Mouse (Mus musculus): ENCODE measurements at regions not wholly inside any gene's neighbourhood (a gene's known extent, or its start where the extent isn't known, plus 50 kb on each side); places are given as distances from the start of the nearest gene placed in this dataset.
A peak's percentile ranks its signal among the peaks of the same experiment; 100 is the strongest.

- no peak for TF ChIP-seq UBTF (IDR thresholded peaks at IDR 0.05; ENCODE audit: low read depth, low read length)
- TF ChIP-seq MAX (IDR thresholded peaks at IDR 0.05; ENCODE audit: low read length) = peak; percentile 62; the same call in 1 of the 2 replicates
- TF ChIP-seq GABPA (IDR thresholded peaks at IDR 0.05; ENCODE audit: insufficient replicate concordance, low read depth, low read length) = no peak
- TF ChIP-seq TCF12 (IDR thresholded peaks at IDR 0.05; ENCODE audit: low read depth, low read length) = peak; percentile 98
- TF ChIP-seq SMC3 (IDR thresholded peaks at IDR 0.05; ENCODE audit: low read depth, low read length) = peak; percentile 24
- TF ChIP-seq KAT2A (IDR thresholded peaks at IDR 0.05; ENCODE audit: insufficient replicate concordance, low read length) = peak; percentile 74; the same call in 1 of the 2 replicates
Measured at GRCm38 (mm10) chr3:140059522-140060110, 854.1 kb downstream of the Stpg2 start (continued).

DNA sequence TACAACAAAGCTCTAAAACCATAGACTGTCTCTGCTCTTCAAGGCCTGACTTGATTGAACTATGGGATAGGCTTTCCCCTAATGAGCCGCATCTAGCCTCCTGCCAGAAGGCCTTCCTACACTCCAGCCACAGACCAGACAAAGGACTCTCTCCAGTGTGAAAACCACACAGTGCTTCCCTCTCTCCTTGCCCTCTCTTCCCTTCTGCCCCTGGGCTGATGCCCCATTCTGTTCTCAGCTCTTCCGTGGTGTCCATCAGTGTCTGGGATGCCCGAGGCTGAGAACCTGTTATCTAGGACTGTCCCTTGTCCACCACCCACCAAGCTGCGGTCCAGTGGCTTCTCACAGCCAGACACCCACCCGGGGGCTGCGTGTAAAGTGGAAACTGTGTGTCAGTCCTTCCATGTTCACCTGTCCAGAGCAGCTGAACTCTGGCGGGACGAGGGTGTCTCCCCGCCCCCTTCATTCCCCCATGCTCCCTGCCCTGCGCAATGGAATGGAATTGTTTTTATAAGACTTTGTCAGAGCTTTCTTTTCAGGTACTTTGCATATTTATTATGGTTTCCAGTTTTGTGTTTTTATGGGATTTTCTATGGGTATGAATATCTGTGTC lies 856.4 kb downstream of the Stpg2 start:
- Histone ChIP-seq H3K9ac (ENCODE audit: insufficient read depth, low read depth) (peak overlapping the region; percentile 11; the same call in 1 of the 2 replicates), H3K27me3 (replicated peaks) (no peaks in the 10 kb centered on the region), H3K4me2 (ENCODE audit: insufficient read depth, low read depth, poor library complexity, severe bottlenecking) (peak overlapping the region; percentile 25), H3K79me2 (replicated peaks; ENCODE audit: control insufficient read depth, extremely low read depth, insufficient read depth, poor library complexity, severe bottlenecking) (no peaks in the 10 kb centered on the region), H3K4me3 (replicated peaks in 1 of 3; ENCODE audit: low read depth in 2 of 3, low read length in 2 of 3, poor library complexity in 1 of 3) (peak overlapping the region in 1 of 3 experiments; percentile 2), H3K9me3 (replicated peaks; ENCODE audit: low read length) (no peaks in the 10 kb centered on the region), H3K36me3 (replicated peaks in 1 of 2; ENCODE audit: control insufficient read depth in 1 of 2, insufficient read depth in 1 of 2, low read length in 1 of 2) (no peaks in the 10 kb centered on the region), H3K4me1 (ENCODE audit: control insufficient read depth in 1 of 2, insufficient read depth in 2 of 2) (peaks cover 21 to 43% of the 10 kb centered on the region in 2 experiments), H3K27ac (ENCODE audit: insufficient read depth, low read depth) (peak overlapping the region; percentile 85)
- dilution Hi-C loops (cut with MboI; ENCODE audit: extremely low pct_ligation_motif_present, extremely low pct_unique_long_range_greater_than_20kb, low sequenced_read_pairs) = no loop called here
- in situ Hi-C loops (cut with MboI; ENCODE audit: low pct_ligation_motif_present, low pct_unique_long_range_greater_than_20kb, low sequenced_read_pairs) = no loop called here
- peak; percentile 53 for DNase-seq (ENCODE audit: extremely low read depth)
- TF ChIP-seq SMC3 (IDR thresholded peaks at IDR 0.05; ENCODE audit: low read depth, low read length) (no peak), ZKSCAN1 (IDR thresholded peaks at IDR 0.05; ENCODE audit: borderline replicate concordance, low read depth, low read length) (no peak), HCFC1 (IDR thresholded peaks at IDR 0.05; ENCODE audit: low read depth, low read length) (no peak), KAT2A (IDR thresholded peaks at IDR 0.05; ENCODE audit: insufficient replicate concordance, low read length) (no peak), CHD1 (IDR thresholded peaks at IDR 0.05; ENCODE audit: low read depth, low read length) (peak; percentile 82; the same call in 1 of the 2 replicates), USF1 (IDR thresholded peaks at IDR 0.05; ENCODE audit: low read depth, low read length) (no peak), MAX (IDR thresholded peaks at IDR 0.05; ENCODE audit: low read length) (no peak; the same call in 1 of the 2 replicates), MAZ (IDR thresholded peaks at IDR 0.05; ENCODE audit: low read depth, low read length) (peak; percentile 80; the same call in 1 of the 2 replicates), GABPA (IDR thresholded peaks at IDR 0.05; ENCODE audit: insufficient replicate concordance, low read depth, low read length) (no peak), ZNF384 (IDR thresholded peaks at IDR 0.05; ENCODE audit: low read depth, low read length) (no peak), MXI1 (IDR thresholded peaks at IDR 0.05; ENCODE audit: low read depth, low read length) (0 out of 2 replicates have a peak, but pooled peaks have one; percentile 52), CHD2 (IDR thresholded peaks at IDR 0.05; ENCODE audit: low read length) (peak; percentile 77; the same call in 1 of the 2 replicates), MYC (IDR thresholded peaks at IDR 0.05; ENCODE audit: low read depth, low read length) (peak; percentile 47; the same call in 1 of the 2 replicates), E2F4 (IDR thresholded peaks at IDR 0.05; ENCODE audit: insufficient replicate concordance, low read depth, low read length) (no peak), ETS1 (conservative IDR thresholded peaks at IDR 0.05; ENCODE audit: low read depth, low read length) (peak; percentile 90), ELF1 (IDR thresholded peaks at IDR 0.05; ENCODE audit: low read depth, low read length) (peak; percentile 43; the same call in 1 of the 2 replicates), NELFE (IDR thresholded peaks at IDR 0.05; ENCODE audit: low read depth, low read length) (no peak), TBP (conservative IDR thresholded peaks at IDR 0.05; ENCODE audit: low read depth, low read length) (no peak), JUND (conservative IDR thresholded peaks at IDR 0.05; ENCODE audit: low read depth, low read length) (0 out of 2 replicates have a peak, but pooled peaks have one; percentile 36), USF2 (conservative IDR thresholded peaks at IDR 0.05; ENCODE audit: low read depth, low read length) (no peak), IRF4 (IDR thresholded peaks at IDR 0.05; ENCODE audit: low read depth, low read length) (peak; percentile 70), BHLHE40 (IDR thresholded peaks at IDR 0.05; ENCODE audit: low read depth, low read length) (peak; percentile 64; the same call in 1 of the 2 replicates), RCOR1 (conservative IDR thresholded peaks at IDR 0.05; ENCODE audit: low read depth, low read length) (no peak; the same call in 1 of the 2 replicates), NRF1 (IDR thresholded peaks at IDR 0.05; ENCODE audit: low read depth, low read length) (peak; percentile 63), POLR2AphosphoS2 (IDR thresholded peaks at IDR 0.05; ENCODE audit: low read depth, low read length) (peak; percentile 56; the same call in 1 of the 2 replicates), EP300 (IDR thresholded peaks at IDR 0.05; ENCODE audit: low read length) (peak; percentile 86), MAFK (IDR thresholded peaks at IDR 0.05; ENCODE audit: insufficient replicate concordance, low read length) (no peak), UBTF (IDR thresholded peaks at IDR 0.05; ENCODE audit: low read depth, low read length) (no peak), POLR2A (IDR thresholded peaks at IDR 0.05; ENCODE audit: low read depth, low read length) (peak; percentile 56; the same call in 1 of the 2 replicates), CTCF (conservative IDR thresholded peaks at IDR 0.05 in 1 of 2, IDR thresholded peaks at IDR 0.05 in 1 of 2; ENCODE audit: low read depth in 2 of 2, low read length in 2 of 2) (no peak), PAX5 (IDR thresholded peaks at IDR 0.05; ENCODE audit: low read length) (no peak), JUN (IDR thresholded peaks at IDR 0.05; ENCODE audit: insufficient read depth, low read depth, low read length) (peak; percentile 84), MEF2A (IDR thresholded peaks at IDR 0.05; ENCODE audit: borderline replicate concordance, low read depth, low read length) (peak; percentile 88)

Measured in CH12.LX (cell line).